Comparison of ENCODE assay signal across 25 mouse cellular contexts in the genomic region with DNA sequence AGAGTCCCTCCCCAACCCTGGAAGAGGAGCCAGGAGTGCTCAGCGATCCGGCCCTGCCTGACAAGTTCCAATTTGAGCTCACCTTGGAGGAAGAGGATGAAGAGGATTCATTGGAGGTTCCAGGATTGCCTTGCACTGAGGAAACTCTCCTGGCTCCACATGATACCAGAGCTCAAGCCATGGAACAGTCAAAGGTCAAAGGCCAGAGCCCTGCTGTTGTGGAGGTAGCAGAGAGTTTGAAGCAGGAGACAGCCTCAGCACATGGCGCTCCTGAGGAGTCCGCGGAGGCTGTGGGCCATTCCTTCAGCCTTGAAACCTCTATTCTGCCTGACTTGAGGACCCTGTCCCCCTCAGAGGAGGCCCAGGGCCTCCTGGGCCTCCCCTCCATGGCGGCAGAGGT. TPM values are rescaled to one million over a fixed set of nuclear protein-coding genes. Genes with fewer than 3 reads are reported as not detected.
DNase-seq lines count a peak whose midpoint lies in the region; TF ChIP-seq lines count a peak whose summit lies in the region.
"Had no signal": no experiment of that assay in that cellular context is flagged by ENCODE, and none has a peak within 500 bp of the region (broad histone marks: within the 10 kb centered on the region; RNA-seq: fewer than 3 reads in every experiment).

No protein-coding gene starts in this region.

- no peaks in the 10 kb centered on the region for H3K9me3 ChIP-seq in E14TG2a.4 (ENCODE audit: low read length)
- no peaks in the 10 kb centered on the region for H3K9me3 ChIP-seq in limb, embryonic 10.5 days (replicated peaks)
- H3K9me3 ChIP-seq: embryonic facial prominence, embryonic 15.5 days; forebrain, embryonic 13.5 days; G1E; kidney, embryonic 15.5 days; limb, embryonic 12.5 days; liver, embryonic 15.5 days; neural tube, embryonic 12.5 days had no signal

- no peaks in the 10 kb centered on the region for H3K36me3 ChIP-seq in kidney, adult 2 months (ENCODE audit: control insufficient read depth, insufficient read depth, low read length)
- peaks cover 31% of the 10 kb centered on the region for H3K36me3 ChIP-seq in E14TG2a.4 (ENCODE audit: insufficient read depth, low read length)
- H3K36me3 ChIP-seq in limb, embryonic 10.5 days = no peaks in the 10 kb centered on the region
- H3K36me3 ChIP-seq: limb, embryonic 12.5 days; liver, embryonic 15.5 days had no signal

- no peak for TF ChIP-seq CTCF in kidney, adult 2 months (conservative IDR thresholded peaks at IDR 0.05; ENCODE audit: insufficient read depth, insufficient read length, low read depth, low read length)
- TF ChIP-seq CTCF in E14TG2a.4 (conservative IDR thresholded peaks at IDR 0.05; ENCODE audit: low read length) = no peak

- no peak overlapping the region for H3K27ac ChIP-seq in kidney, adult 2 months (ENCODE audit: insufficient read depth, low read depth, low read length)
- peak overlapping the region; percentile 30; the same call in 1 of the 2 replicates for H3K27ac ChIP-seq in limb, embryonic 10.5 days
- H3K27ac ChIP-seq: embryonic facial prominence, embryonic 15.5 days; forebrain, embryonic 13.5 days; kidney, embryonic 15.5 days; limb, embryonic 12.5 days; liver, embryonic 15.5 days; neural tube, embryonic 12.5 days had no signal

- H3K4me1 ChIP-seq in kidney, adult 2 months (ENCODE audit: control insufficient read depth, insufficient read depth, low read length) = no peaks in the 10 kb centered on the region
- H3K4me1 ChIP-seq in E14TG2a.4 (replicated peaks; ENCODE audit: low read depth, low read length) = peaks cover 59% of the 10 kb centered on the region
- peaks cover 9% of the 10 kb centered on the region for H3K4me1 ChIP-seq in limb, embryonic 10.5 days
- H3K4me1 ChIP-seq: embryonic facial prominence, embryonic 15.5 days; forebrain, embryonic 13.5 days; neural tube, embryonic 12.5 days had no signal

- no peaks in the 10 kb centered on the region for H3K27me3 ChIP-seq in kidney, adult 2 months (replicated peaks; ENCODE audit: control insufficient read depth, insufficient read depth, low read length)
- H3K27me3 ChIP-seq in E14TG2a.4 (ENCODE audit: insufficient read depth, low read length) = no peaks in the 10 kb centered on the region
- H3K27me3 ChIP-seq in limb, embryonic 10.5 days (ENCODE audit: low read depth, poor library complexity, severe bottlenecking) = no peaks in the 10 kb centered on the region
- H3K27me3 ChIP-seq: embryonic facial prominence, embryonic 15.5 days; forebrain, embryonic 13.5 days; kidney, embryonic 15.5 days; limb, embryonic 12.5 days; liver, embryonic 15.5 days; neural tube, embryonic 12.5 days had no signal

- 81% methylated on average over 6 of the region's 6 CpGs for WGBS in kidney, adult 2 months
- 78% methylated on average over 6 of the region's 6 CpGs for WGBS in limb, embryonic 10.5 days

- no peak overlapping the region for H3K4me3 ChIP-seq in kidney, adult 2 months (ENCODE audit: insufficient read depth, low read depth, low read length)
- peak overlapping the region; percentile 71 for H3K4me3 ChIP-seq in E14TG2a.4 (replicated peaks; ENCODE audit: low read length)
- no peak overlapping the region for H3K4me3 ChIP-seq in limb, embryonic 10.5 days
- H3K4me3 ChIP-seq: embryonic facial prominence, embryonic 15.5 days; forebrain, embryonic 13.5 days; kidney, embryonic 15.5 days; limb, embryonic 12.5 days; liver, embryonic 15.5 days; myocyte; neural tube, embryonic 12.5 days had no signal

- DNase-seq in kidney, adult 2 months = peak; percentile 42
- DNase-seq in kidney, postnatal 14 days = no peak
- DNase-seq in embryo, embryonic 10.5 days (ENCODE audit: low spot score) = peak; percentile 34
- DNase-seq in limb, embryonic 10.5 days (ENCODE audit: low spot score) = no peak
- no peak for DNase-seq in thymus, postnatal 14 days
- DNase-seq in left cerebral cortex, adult 11 months (ENCODE audit: low spot score) = no peak
- DNase-seq: adrenal gland, adult 8-10 months; cerebellum, adult 2 months; cerebellum, postnatal 14 days; gastrocnemius, postnatal 14 days; heart, postnatal 14 days; kidney, postnatal 4 days; layer of hippocampus, postnatal 36 days; lung, postnatal 36 days had no signal

- no peak for TF ChIP-seq POLR2A in kidney, adult 2 months (IDR thresholded peaks at IDR 0.05; ENCODE audit: low read depth, low read length)

RNA-seq across cellular contexts. Expression of gene Keap1, which starts 28.3 kb away (rescaled TPM):
- polyA plus RNA-seq in kidney, adult 2 months (2012; rRNA removed) = 42.8 and 52.4 TPM in 2 replicates
- 50.4 and 61.7 TPM in 2 replicates for polyA plus RNA-seq in limb, embryonic 10.5 days (2016; fragmentation: Nextera tagmentation; extraction: Ambion mirVana)

RNA-seq across cellular contexts. Expression of gene S1pr5, which starts 37.4 kb away (rescaled TPM):
- polyA plus RNA-seq in kidney, adult 2 months (2012; rRNA removed) = 0.38 and 0.39 TPM in 2 replicates
- 0.15 and 0.33 TPM in 2 replicates for polyA plus RNA-seq in limb, embryonic 10.5 days (2016; fragmentation: Nextera tagmentation; extraction: Ambion mirVana)
- polyA plus RNA-seq: G1E; kidney, embryonic 15.5 days; testis, adult 2 months; thymus, postnatal 0 days had no signal

RNA-seq across cellular contexts. Expression of gene Pde4a, which starts 45.3 kb away (rescaled TPM):
- polyA plus RNA-seq in kidney, adult 2 months (2012; rRNA removed) = 7.8 and 9.0 TPM in 2 replicates
- 3.6 and 4.5 TPM in 2 replicates for polyA plus RNA-seq in limb, embryonic 10.5 days (2016; fragmentation: Nextera tagmentation; extraction: Ambion mirVana)

RNA-seq across cellular contexts. Expression of gene Atg4d, which starts 54.3 kb away (rescaled TPM):
- polyA plus RNA-seq in kidney, adult 2 months (2012; rRNA removed) = 67.0 and 71.9 TPM in 2 replicates
- polyA plus RNA-seq in limb, embryonic 10.5 days (2016; fragmentation: Nextera tagmentation; extraction: Ambion mirVana) = 38.5 and 41.3 TPM in 2 replicates

Comparison
In these comparisons a context has a peak if more than half of its experiments do, and no peak if none do; other contexts are left out.
1. DNase-seq: peak in kidney, adult 2 months (single experiment) and embryo, embryonic 10.5 days (single experiment); none in kidney, postnatal 14 days (single experiment), limb, embryonic 10.5 days (single experiment), thymus, postnatal 14 days (single experiment) and left cerebral cortex, adult 11 months (single experiment).